Mouse (Mus musculus) embryo, embryonic 9.5 days (tissue): Measurements from ENCODE around the gene Tiprl.

Experiments
- DNase-seq: peaks from one replicate; pipeline ENCODE4 v3.0.0-alpha.2; 2017; ENCODE audit errors: extremely low spot score

Gene Tiprl

DNA sequence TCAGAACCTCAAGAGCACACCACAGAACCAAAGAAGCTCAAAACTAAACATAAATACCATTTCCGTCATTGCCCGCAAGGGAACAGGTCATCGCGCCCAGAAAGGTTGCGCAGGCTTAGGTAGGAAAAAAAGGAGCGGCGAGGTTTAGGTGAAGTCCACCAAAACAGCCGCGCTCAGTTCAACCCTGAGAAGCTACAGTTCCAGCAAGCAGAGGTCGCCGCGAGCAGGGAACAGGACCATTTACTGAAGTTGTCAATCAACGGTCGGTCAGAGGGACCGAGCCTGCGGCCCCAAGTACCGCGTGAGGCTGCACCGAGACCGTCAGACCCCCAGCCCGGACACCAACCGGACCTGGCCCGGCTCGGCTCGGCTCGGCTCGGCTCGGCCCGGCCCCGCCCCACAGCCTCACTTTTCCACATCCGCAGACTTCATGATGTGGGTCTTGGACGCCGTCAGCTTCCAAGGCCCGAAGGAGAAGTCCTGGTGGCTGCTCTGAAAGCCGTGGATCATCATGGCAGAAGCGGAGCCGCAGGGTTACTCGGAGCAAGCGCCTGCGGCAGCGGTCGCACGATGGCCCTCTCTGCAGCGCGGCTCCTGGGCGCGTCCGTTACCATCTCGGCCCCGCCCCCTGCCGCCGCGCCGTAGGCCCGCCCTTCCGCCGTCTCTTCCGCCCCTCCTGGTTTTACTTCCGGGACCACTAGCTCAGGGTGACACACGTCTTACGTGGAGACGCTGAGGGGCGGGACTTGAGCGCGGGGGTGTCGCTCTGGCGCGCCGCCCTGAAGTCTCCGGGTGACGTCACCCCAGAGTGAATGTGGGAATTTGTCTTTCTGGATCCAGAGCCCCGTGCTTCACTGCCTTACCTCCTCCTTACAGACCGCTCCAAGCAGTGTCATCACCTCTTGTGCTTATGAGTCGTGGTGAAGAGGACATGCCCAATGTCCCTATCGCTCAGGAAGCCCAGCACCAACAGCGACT lies at the start of gene Tiprl:
TSS of gene Tiprl (minus strand) at position 676 of the 978 bp plus-strand sequence.
- peak; percentile 94 for DNase-seq

- no peak for DNase-seq
These were observed 47.3 kb upstream of the Tiprl start for GRCm38 (mm10) chr1:165284096-165284495.

- DNase-seq = no peak
These were observed 46.2 kb upstream of the Tiprl start for GRCm38 (mm10) chr1:165282967-165283345.

- DNase-seq = no peak
These were observed 45.6 kb upstream of the Tiprl start for GRCm38 (mm10) chr1:165282222-165282966.

- DNase-seq = peak; percentile 80
These were observed 44.8 kb upstream of the Tiprl start for GRCm38 (mm10) chr1:165281351-165282221.

- no peak for DNase-seq
These were observed 43.9 kb upstream of the Tiprl start for GRCm38 (mm10) chr1:165280741-165281140.

DNA sequence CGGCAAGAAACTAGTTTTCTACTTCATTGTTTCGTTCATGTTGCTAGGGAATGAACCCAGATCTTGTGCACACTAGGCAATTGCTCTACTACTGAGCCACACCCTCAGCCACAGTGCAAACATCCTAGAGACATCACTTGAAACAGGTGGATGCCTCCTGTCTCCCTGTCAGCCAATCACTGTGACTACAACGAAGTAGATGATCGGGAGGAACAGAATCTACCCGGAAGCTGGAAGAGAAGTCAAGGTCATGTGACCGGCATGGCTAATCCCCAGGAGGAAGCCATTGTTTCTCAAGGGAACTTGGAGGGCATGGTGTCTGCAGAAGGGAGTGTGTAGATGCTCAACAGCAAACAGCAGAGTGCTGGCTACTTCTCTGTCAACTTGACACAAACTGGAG lies 38.1 kb upstream of the Tiprl start:
- DNase-seq = no peak

GRCm38 (mm10) chr1:165252027-165252671 lies 15.4 kb upstream of the Tiprl start:
- DNase-seq = peak; percentile 63

DNA sequence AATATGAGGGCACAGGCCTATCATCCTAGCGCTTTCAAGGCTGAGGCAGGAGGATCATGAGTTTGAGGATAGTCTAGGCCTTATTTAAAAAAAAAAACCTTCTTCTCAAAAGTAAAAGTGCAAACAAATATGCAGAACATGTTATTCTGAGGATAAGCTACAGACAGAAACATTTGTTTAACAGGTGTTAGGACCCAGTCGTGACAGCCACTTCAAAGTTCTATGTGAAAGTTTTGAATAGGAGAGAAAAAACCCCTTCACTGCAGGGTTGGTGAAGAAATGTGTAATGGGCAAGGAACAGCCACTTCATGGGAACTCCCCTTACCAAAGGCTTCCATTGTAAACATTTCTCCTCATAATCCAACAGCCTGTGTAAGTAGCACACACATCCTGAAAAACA lies 13.8 kb upstream of the Tiprl start:
- no peak for DNase-seq

GRCm38 (mm10) chr1:165248842-165249241 lies 12.0 kb upstream of the Tiprl start:
- no peak for DNase-seq

GRCm38 (mm10) chr1:165247788-165248187 lies 11.0 kb upstream of the Tiprl start:
- DNase-seq = no peak

DNA sequence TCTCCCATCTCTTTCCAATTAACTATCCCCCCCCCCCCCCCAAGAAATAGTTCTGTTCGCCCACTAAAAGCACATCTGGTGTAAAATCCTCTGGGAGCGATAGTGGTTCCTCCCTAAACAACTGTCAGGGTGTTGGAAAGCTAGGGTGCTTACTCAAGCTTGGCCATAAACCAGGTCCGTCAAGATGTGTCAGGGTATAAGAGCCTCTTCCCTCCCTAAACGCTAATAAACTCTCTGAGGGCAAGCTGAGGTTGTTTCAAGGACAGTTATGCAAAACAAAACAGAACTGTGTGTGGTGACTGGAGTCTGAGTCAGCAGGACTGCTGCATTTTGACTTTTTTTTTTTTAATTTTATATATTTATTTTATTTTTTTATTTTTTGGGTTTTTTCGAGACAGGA lies 10.3 kb upstream of the Tiprl start:
- no peak for DNase-seq

DNA sequence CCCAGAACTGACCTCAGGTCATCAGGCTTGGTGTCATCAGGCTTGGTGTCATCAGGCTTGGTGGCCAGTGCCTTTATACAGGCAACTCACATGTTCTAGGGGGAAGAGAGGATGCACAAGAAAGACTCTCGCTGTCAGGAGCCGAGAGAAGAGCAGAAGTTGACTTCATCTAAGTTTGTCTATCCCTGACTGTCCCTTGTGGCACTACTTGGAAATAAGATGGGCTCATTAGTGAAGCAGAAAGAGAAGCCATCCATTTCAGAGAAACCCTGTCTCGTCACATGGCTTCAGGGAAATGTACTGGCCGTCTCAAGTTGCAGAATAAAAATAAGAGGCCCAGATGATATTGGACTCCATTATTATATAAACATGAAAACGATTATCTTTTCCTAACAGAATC lies 9.8 kb upstream of the Tiprl start:
- DNase-seq = no peak

GRCm38 (mm10) chr1:165235846-165236245 lies 950 bp downstream of the Tiprl start:
- no peak for DNase-seq

DNA sequence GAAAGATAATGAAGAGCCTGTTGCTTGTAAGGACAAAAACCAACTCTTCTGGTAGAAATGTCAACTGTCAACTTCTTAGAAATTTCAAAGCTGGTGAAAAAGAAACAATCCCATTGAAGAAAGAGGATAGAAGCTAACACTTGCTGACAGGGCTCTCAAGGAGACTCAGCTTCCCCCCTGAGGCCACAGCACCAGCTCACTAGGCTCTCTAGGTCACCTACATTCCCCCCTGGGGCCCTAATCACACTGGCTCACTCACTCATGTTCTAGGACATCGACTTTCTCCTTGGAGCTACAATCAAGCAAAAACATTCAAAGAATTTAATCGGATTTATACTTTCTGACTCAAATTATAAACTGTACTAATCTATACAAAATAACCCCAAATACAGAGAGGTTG lies 3.0 kb downstream of the Tiprl start:
- DNase-seq = no peak

- DNase-seq = no peak
These were observed 6.1 kb downstream of the Tiprl start for GRCm38 (mm10) chr1:165230691-165231090.

DNA sequence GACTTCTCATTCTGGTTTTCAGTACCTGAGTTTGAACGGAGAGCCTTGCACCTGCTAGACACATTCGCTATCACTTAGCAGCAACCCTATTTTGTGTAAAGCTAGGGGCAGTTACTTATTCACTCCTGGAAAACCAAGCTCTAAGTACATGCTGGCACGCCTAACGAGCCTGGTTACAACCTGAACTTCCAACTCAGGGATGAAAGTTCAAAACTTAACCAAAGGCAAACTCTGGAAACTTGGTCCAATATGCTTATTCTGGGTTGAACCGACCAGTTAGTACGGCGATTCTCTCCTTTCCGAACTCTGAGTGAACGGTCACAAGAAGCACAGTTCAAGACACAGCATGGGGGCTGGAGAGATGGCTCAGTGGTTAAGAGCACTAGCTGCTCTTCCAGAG lies 7.2 kb downstream of the Tiprl start:
- DNase-seq = no peak

- DNase-seq = no peak
These were observed 19.7 kb downstream of the Tiprl start for GRCm38 (mm10) chr1:165217023-165217589.

GRCm38 (mm10) chr1:165215831-165216230 lies 21.0 kb downstream of the Tiprl start:
- no peak for DNase-seq

DNA sequence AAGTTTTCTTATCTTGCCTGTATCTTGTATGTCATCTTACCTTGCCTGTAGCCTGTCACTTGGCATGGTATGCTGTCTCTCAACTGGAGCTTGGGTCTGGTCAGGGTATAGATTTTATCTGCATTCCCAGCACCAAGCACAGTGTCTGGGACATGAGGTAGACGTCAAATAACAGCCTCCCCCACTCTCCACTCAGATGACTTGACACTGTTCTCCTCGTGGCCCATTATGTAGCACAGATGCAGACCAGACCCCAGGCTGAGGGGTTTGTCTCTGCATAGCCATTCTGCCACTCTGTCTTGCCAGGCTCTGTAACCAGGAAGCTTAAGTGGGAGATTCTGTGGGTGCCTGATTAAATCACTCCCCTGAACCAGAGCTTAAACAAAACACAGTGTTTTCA lies 31.2 kb downstream of the Tiprl start:
- no peak for DNase-seq

DNA sequence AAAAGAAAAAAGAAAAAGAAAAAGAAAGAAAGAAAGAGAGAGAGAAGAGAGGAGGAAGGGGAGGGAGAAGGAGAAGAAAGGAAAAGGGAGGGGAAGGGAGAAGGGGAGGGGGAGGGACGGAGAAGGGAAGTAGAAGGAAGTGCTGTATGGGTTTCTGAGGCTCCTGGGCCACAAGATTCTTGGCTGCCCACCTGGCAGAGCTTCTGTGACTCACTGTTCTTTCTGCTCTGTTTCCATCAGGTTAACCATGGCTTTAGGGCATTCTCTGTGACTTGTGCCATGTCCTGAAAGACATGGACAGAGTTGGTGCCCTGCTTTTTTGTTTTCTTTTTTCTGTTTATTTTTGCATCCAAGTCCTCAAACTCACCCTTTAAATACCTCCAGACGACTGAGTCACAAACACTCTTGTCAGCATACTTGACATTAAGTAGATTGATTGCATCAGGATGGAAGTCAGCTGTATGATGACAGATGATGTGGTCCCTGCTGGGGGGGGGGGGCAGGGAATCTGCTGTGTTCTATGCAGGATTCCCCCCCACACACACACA lies 33.2 kb downstream of the Tiprl start:
- DNase-seq = no peak
